Mouse (Mus musculus): ENCODE measurements around the gene Plk5. TPM values are rescaled to one million over a fixed set of nuclear protein-coding genes. Genes with fewer than 3 reads are reported as not detected.
A peak's percentile ranks its signal among the peaks of the same experiment; 100 is the strongest.

The Plk5 gene
- polyA plus RNA-seq, 1 experiment: 145 TPM

DNA sequence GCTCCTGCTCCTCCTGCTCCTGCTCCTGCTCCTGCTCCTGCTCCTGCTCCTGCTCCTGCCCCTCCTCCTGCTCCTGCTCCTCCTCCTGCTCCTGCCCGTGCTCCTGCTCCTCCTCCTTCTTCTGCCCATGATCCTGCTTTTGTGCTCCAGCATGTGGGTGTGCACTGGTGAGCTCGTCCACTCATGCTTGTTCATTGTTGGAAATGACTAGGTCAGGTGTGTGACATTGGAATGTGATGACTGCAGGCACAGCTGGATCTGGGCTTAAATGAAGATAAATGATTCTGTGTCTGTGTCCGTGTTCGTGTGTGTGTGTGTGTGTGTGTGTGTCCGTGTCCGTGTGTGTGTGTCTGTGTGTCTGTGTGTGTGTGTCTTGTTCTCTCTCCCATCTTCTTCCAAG lies 12.1 kb downstream of the Plk5 start:
- no peak overlapping the region for H3K27ac ChIP-seq (ENCODE audit: insufficient read depth, low read length)
- no peaks in the 10 kb centered on the region for H3K27me3 ChIP-seq (ENCODE audit: control insufficient read depth, insufficient read depth, low read length)
- no peak overlapping the region for H3K4me3 ChIP-seq (replicated peaks; ENCODE audit: insufficient read depth, low read depth, low read length)
- WGBS: 85% methylated on average over 6 of the region's 6 CpGs
- no peak for TF ChIP-seq CTCF (IDR thresholded peaks at IDR 0.05; ENCODE audit: borderline replicate concordance, insufficient read depth, low read depth, low read length)
- no peak for TF ChIP-seq POLR2A (IDR thresholded peaks at IDR 0.05; ENCODE audit: borderline replicate concordance, insufficient read depth, low read length)
- no peak for DNase-seq
- H3K4me1 ChIP-seq (ENCODE audit: control insufficient read depth, insufficient read depth, low read length): no peaks in the 10 kb centered on the region

DNA sequence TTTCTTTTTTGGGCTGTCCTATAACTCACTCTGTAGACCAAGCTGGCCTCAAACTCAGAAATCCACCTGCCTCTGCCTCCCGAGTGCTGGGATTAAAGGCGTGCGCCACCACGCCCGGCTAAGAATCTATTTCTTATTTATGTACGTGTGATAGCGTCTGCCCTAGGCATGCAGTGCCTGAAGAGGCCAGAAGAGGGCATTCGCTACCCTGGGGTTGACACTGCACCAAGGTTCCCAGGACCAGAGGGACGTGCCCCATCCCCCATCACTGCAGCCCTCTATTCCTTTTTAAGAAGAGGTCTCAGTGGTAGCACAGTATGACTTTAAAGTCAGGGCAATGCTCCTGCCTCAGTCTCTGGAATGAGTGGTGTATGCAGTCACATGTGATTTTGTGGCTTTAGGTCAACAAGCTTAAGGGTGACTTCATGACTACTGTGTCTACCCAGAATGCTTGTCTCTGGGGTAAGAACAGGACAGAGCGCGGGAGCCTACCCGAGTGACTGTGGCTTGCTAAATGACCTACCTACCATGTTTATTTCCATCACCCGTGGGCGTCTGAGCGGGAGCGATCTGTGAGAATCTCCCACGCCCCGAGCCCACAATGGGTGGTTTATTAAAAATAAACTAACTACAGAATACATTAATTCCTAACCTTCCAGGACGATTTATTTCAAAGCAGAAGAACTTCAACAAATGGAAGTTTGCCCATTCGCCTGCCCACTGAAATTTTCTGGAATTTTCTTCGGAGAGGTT lies 13.9 kb downstream of the Plk5 start:
- Histone ChIP-seq H3K27me3 (ENCODE audit: control insufficient read depth, insufficient read depth, low read length) (no peaks in the 10 kb centered on the region), H3K4me3 (replicated peaks; ENCODE audit: insufficient read depth, low read depth, low read length) (no peak overlapping the region), H3K27ac (ENCODE audit: insufficient read depth, low read length) (no peak overlapping the region), H3K4me1 (ENCODE audit: control insufficient read depth, insufficient read depth, low read length) (no peaks in the 10 kb centered on the region)
- 81% methylated on average over 21 of the region's 21 CpGs for WGBS
- DNase-seq: no peak
- peak; percentile 21; the same call in 1 of the 2 replicates for TF ChIP-seq CTCF (IDR thresholded peaks at IDR 0.05; ENCODE audit: borderline replicate concordance, insufficient read depth, low read depth, low read length)
- no peak for TF ChIP-seq POLR2A (IDR thresholded peaks at IDR 0.05; ENCODE audit: borderline replicate concordance, insufficient read depth, low read length)

DNA sequence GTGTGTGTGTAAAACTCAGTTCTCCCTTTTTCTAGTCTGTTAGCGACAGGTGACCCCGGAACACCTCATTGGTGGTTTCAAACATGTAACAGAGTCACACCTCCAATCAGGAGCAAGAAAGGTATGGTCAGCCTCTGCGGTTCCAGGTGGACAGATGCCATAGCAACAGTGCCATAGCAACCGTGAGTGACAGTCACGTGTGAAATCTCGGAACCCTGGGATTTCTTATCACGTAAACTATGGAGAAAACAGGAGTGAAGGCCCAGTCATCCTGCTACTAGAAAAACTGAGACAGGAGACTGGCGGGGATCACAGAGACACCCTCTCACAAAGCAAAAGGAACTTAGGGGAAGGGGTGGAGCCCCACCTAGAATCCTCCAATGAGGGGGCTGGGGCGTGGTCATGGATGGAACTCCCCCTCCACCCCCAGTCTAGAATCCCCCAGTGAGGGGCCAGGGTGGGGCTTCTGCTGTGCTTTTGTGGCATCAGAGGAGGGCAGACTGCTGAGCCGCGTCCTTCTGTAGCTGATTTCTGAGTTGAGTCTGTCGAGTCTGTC lies 15.2 kb downstream of the Plk5 start:
- 8% methylated on average over 12 of the region's 12 CpGs for WGBS
- Histone ChIP-seq H3K4me3 (replicated peaks; ENCODE audit: insufficient read depth, low read depth, low read length) (peak overlapping the region; percentile 36), H3K4me1 (ENCODE audit: control insufficient read depth, insufficient read depth, low read length) (no peaks in the 10 kb centered on the region), H3K27me3 (ENCODE audit: control insufficient read depth, insufficient read depth, low read length) (no peaks in the 10 kb centered on the region), H3K27ac (ENCODE audit: insufficient read depth, low read length) (no peak overlapping the region)
- TF ChIP-seq CTCF (IDR thresholded peaks at IDR 0.05; ENCODE audit: borderline replicate concordance, insufficient read depth, low read depth, low read length): no peak
- TF ChIP-seq POLR2A (IDR thresholded peaks at IDR 0.05; ENCODE audit: borderline replicate concordance, insufficient read depth, low read length): no peak
- peak; percentile 63 to 76 for DNase-seq

DNA sequence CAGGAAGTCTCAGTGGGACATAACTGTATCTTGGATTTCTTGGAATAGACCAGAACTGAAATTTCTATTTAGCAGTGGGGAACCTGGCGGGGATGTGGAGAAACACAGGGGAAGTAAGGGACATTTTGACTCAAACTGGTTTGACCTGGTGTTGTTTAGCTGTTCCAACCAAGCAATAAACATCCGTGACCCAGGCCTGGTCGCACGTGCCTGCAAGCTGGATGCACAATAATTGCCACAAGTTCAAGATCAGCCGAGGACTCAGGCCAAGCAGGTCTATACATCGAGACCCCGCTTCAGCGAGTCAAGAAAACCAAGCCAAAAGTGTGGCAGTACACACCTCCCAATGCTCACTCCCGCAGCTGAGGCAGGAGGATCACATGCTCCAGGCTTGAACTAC lies 15.7 kb downstream of the Plk5 start:
- Histone ChIP-seq H3K4me3 (replicated peaks; ENCODE audit: insufficient read depth, low read depth, low read length) (no peak overlapping the region), H3K27me3 (ENCODE audit: control insufficient read depth, insufficient read depth, low read length) (no peaks in the 10 kb centered on the region), H3K27ac (ENCODE audit: insufficient read depth, low read length) (no peak overlapping the region), H3K4me1 (ENCODE audit: control insufficient read depth, insufficient read depth, low read length) (no peaks in the 10 kb centered on the region)
- DNase-seq: no peak
- TF ChIP-seq POLR2A (IDR thresholded peaks at IDR 0.05; ENCODE audit: borderline replicate concordance, insufficient read depth, low read length) (no peak), CTCF (IDR thresholded peaks at IDR 0.05; ENCODE audit: borderline replicate concordance, insufficient read depth, low read depth, low read length) (no peak)
- 49% methylated on average over 9 of the region's 9 CpGs for WGBS

DNA sequence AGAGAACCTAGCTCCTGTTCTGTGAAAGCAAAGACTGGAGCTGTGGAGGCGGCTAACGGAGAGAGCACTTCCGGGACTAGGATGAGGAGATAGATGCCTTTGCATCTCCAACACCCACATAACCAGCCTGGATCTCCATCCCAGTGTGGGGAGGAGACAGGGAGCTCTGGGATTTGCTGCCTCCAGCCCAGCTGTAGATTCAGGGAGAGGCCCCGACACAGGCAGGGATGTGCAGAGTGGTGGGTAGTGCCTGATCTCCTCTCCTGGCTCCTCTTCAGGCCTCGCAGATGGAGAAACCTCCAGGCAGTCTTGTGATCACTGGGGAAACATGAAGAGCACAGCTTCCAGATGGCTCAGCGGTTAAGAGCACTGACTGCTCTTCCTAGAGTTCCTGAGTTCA lies 16.4 kb downstream of the Plk5 start:
- Histone ChIP-seq H3K27me3 (ENCODE audit: control insufficient read depth, insufficient read depth, low read length) (no peaks in the 10 kb centered on the region), H3K27ac (ENCODE audit: insufficient read depth, low read length) (no peak overlapping the region), H3K4me3 (replicated peaks; ENCODE audit: insufficient read depth, low read depth, low read length) (no peak overlapping the region), H3K4me1 (ENCODE audit: control insufficient read depth, insufficient read depth, low read length) (no peaks in the 10 kb centered on the region)
- DNase-seq: no peak
- 69% methylated on average over 6 of the region's 6 CpGs for whole genome bisulfite sequencing
- TF ChIP-seq CTCF (IDR thresholded peaks at IDR 0.05; ENCODE audit: borderline replicate concordance, insufficient read depth, low read depth, low read length): no peak
- no peak for TF ChIP-seq POLR2A (IDR thresholded peaks at IDR 0.05; ENCODE audit: borderline replicate concordance, insufficient read depth, low read length)

DNA sequence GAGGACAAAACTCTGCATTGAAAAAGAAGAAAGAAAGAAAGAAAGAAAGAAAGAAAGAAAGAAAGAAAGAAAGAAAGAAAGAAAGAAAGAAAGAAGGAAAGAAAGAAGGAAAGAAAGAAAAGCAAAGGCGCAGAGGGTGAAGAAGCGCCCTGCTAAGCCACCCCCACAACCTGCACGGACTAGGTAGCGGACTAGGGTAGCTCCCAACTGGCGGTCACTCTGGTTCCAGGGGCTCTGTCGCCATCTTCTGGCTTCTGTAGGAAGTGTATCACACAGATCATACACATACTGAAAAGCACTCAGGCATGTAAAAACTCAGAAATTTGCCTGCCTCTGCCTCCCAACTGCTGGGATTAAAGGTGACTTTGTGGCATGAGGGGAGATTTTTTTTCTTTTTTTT lies 17.8 kb downstream of the Plk5 start:
- TF ChIP-seq POLR2A (IDR thresholded peaks at IDR 0.05; ENCODE audit: borderline replicate concordance, insufficient read depth, low read length) (no peak), CTCF (IDR thresholded peaks at IDR 0.05; ENCODE audit: borderline replicate concordance, insufficient read depth, low read depth, low read length) (peak; percentile 86)
- WGBS: 24% methylated on average over 6 of the region's 6 CpGs
- H3K27ac ChIP-seq (ENCODE audit: insufficient read depth, low read length): no peak overlapping the region
- H3K27me3 ChIP-seq (ENCODE audit: control insufficient read depth, insufficient read depth, low read length): no peaks in the 10 kb centered on the region
- peak; percentile 84 to 87 for DNase-seq
- no peak overlapping the region for H3K4me3 ChIP-seq (replicated peaks; ENCODE audit: insufficient read depth, low read depth, low read length)
- H3K4me1 ChIP-seq (ENCODE audit: control insufficient read depth, insufficient read depth, low read length): no peaks in the 10 kb centered on the region

DNA sequence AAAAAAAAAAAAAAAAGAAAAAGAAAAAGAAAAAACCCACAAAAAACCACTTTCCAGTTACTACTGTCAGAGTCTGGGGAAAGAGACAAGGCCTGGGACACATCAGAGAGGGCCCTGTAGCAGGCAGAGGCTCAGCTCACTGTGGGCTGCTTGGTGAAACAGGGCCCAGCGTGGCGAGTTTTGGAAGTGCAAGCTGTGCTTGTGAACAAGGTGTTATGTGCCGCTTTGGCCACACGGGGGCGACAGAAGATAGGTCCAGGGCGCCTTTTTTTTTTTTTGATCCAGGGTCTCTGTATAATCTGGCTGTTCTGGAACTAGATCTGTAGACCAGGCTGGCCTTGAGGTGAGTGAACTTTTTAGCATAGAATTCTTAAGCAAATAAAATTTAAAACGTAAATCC lies 19.9 kb downstream of the Plk5 start:
- no peaks in the 10 kb centered on the region for H3K27me3 ChIP-seq (ENCODE audit: control insufficient read depth, insufficient read depth, low read length)

DNA sequence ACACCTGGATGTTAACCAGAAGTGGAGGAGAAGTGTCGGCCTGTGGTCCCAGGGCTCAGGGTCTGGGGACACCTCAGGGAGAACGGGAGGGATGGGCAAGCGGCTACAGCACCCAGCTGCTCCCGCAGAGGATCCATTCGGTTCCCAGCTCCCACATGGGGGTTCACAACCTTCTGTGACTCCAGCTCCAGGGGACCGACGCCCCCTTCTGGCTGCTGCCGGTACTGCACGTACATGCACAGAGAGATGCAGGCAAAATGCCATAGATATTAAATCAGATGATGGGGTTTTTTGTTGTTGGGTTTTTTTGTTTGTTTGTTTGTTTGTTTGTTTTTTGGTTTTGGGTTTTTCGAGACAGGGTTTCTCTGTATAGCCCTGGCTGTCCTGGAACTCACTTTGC lies 21.5 kb downstream of the Plk5 start:
- no peak overlapping the region for H3K4me3 ChIP-seq (replicated peaks; ENCODE audit: insufficient read depth, low read depth, low read length)
- peak; percentile 59 for TF ChIP-seq CTCF (IDR thresholded peaks at IDR 0.05; ENCODE audit: borderline replicate concordance, insufficient read depth, low read depth, low read length)
- TF ChIP-seq POLR2A (IDR thresholded peaks at IDR 0.05; ENCODE audit: borderline replicate concordance, insufficient read depth, low read length): no peak
- 51% methylated on average over 10 of the region's 10 CpGs for WGBS

More for the DNA sequence above, 19.9 kb downstream of the Plk5 start:
- Histone ChIP-seq H3K4me1 (ENCODE audit: control insufficient read depth, insufficient read depth, low read length) (no peaks in the 10 kb centered on the region), H3K27ac (ENCODE audit: insufficient read depth, low read length) (no peak overlapping the region), H3K4me3 (replicated peaks; ENCODE audit: insufficient read depth, low read depth, low read length) (no peak overlapping the region)
- WGBS: under 1% methylated on average over 7 of the region's 7 CpGs
- TF ChIP-seq CTCF (IDR thresholded peaks at IDR 0.05; ENCODE audit: borderline replicate concordance, insufficient read depth, low read depth, low read length) (peak; percentile 96), POLR2A (IDR thresholded peaks at IDR 0.05; ENCODE audit: borderline replicate concordance, insufficient read depth, low read length) (no peak)
- DNase-seq: peak; percentile 87 to 93

More for the DNA sequence above, 21.5 kb downstream of the Plk5 start:
- Histone ChIP-seq H3K4me1 (ENCODE audit: control insufficient read depth, insufficient read depth, low read length) (no peaks in the 10 kb centered on the region), H3K27me3 (ENCODE audit: control insufficient read depth, insufficient read depth, low read length) (no peaks in the 10 kb centered on the region), H3K27ac (ENCODE audit: insufficient read depth, low read length) (no peak overlapping the region)
- DNase-seq: no peak

Measured in cerebellum, adult 2 months (tissue).